Mouse (Mus musculus): ENCODE measurements around the gene Gm16253. TPM values are rescaled to one million over a fixed set of nuclear protein-coding genes. Genes with fewer than 3 reads are reported as not detected.
A peak's percentile ranks its signal among the peaks of the same experiment; 100 is the strongest.

Gm16253 gene
- total and polyA plus RNA-seq, 3 experiments = 1.8 to 2.8 TPM; not detected in 1

DNA sequence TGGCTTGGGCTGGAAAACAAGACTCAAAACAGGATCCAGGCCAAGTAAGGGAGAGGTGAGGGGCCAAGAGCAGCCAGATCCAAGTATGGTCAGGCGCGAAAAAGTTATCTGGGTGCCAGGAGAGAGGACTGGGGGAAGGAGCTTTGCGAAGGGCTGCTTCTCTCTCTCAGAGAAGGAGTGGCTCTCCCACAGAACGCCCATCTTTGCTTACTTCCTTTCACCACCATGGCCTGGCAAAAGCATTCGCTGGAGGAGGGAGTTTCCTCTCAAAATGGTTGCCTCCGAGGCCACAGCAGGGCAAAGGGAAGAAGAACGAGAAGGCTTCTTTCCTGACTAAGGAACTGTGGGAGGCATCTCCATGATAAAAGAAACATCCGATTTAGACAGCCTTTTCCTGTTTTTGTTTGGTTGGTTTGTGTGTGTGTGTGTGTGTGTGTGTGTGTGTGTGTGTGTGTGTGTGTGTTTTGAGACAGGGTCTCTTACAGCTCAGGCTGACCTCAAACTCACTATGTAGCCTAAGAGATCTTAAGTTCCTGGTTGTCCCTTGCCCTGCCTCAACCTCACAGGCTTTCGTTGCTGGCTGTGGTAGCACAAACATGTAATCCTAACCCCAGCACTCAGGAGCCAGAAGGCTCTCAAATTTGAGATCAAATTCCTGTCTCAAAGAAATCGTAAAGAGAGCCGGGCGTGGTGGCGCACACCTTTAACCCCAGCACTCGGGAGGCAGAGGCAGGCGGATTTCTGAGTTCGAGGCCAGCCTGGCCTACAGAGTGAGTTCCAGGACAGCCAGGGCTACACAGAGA lies 4.7 kb upstream of the Gm16253 start:
- 36% methylated on average over 16 of the region's 16 CpGs for WGBS

DNA sequence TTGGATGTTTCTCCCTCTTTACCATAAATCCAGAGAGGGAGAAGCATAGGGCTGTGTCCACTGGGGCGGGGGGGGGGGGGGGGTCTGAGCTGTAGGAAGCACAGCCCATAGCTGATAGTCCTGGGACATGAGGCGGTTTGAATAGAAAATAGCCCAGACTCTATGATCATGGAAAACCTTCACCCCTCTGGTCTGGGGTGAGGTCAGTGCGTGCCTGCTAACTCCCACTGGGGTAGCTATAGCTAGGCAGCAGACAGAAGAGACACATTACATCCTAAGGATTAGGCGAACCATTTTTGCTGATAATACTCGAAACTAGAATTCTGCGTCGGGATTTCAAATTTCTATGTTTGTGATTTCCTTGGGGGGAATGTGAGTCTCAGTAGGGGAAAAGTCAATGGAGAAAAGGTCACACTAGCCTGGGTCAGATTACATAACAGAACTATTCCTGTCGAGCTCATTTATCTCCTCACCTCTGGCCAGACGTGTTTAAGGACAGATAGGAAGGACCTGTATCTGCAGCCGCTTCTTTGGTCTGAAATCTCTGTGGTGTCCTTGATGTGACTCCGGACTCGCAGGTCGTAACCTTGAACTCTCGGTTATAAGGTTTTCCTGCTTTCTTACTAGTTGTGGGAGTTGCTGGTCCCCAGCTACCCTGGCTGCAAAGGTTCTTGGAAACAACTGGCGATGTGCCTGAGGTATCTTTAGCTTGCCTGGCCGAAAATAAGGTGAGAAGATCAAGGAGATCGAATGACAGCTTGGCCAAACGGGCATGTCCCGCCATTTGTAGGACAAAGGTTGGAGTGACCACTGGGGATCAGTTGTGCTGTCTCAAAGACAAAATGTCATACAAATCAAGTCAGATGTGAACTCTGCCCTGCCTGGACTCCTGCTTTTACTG lies 2.9 kb upstream of the Gm16253 start:
- Histone ChIP-seq H3K9ac (ENCODE audit: low read depth, low read length) (peak overlapping the region; percentile 6), H3K4me3 (no peak overlapping the region), H3K4me1 (ENCODE audit: control insufficient read depth, insufficient read depth, low read length) (peaks cover 57% of the 10 kb centered on the region), H3K79me2 (replicated peaks; ENCODE audit: control insufficient read depth, insufficient read depth, low read length) (no peaks in the 10 kb centered on the region), H3K36me3 (ENCODE audit: control insufficient read depth, insufficient read depth, low read length) (no peaks in the 10 kb centered on the region; the same call in none of the 2 replicates), H3K27me3 (ENCODE audit: control insufficient read depth, insufficient read depth, low read length) (no peaks in the 10 kb centered on the region), H3K27ac (peak overlapping the region; percentile 100)
- intact Hi-C loops (cut with DNase I) = no loop called here
- DNase-seq = peak; percentile 53 to 70
- TF ChIP-seq EP300 (IDR thresholded peaks at IDR 0.05; ENCODE audit: insufficient read depth, low read depth, low read length) (no peak; the same call in 1 of the 2 replicates), POLR2A (IDR thresholded peaks at IDR 0.05; ENCODE audit: insufficient read depth, low read depth, low read length) (0 out of 2 replicates have a peak, but pooled peaks have one; percentile 19)
- 23% methylated on average over 19 of the region's 19 CpGs for WGBS

More for the DNA sequence above, 4.7 kb upstream of the Gm16253 start:
- Histone ChIP-seq H3K27ac (peak overlapping the region; percentile 100), H3K79me2 (replicated peaks; ENCODE audit: control insufficient read depth, insufficient read depth, low read length) (no peaks in the 10 kb centered on the region), H3K4me3 (no peak overlapping the region), H3K9ac (ENCODE audit: low read depth, low read length) (peak overlapping the region; percentile 11; the same call in 1 of the 2 replicates), H3K4me1 (ENCODE audit: control insufficient read depth, insufficient read depth, low read length) (peaks cover 52% of the 10 kb centered on the region), H3K27me3 (ENCODE audit: control insufficient read depth, insufficient read depth, low read length) (no peaks in the 10 kb centered on the region), H3K36me3 (ENCODE audit: control insufficient read depth, insufficient read depth, low read length) (no peaks in the 10 kb centered on the region; the same call in 1 of the 2 replicates)
- TF ChIP-seq POLR2A (IDR thresholded peaks at IDR 0.05; ENCODE audit: insufficient read depth, low read depth, low read length) = peak; percentile 66
- peak; percentile 85 for TF ChIP-seq EP300 (IDR thresholded peaks at IDR 0.05; ENCODE audit: insufficient read depth, low read depth, low read length)
- TF ChIP-seq CTCF (IDR thresholded peaks at IDR 0.05) = no peak
- peak; percentile 70 to 81 for DNase-seq
- intact Hi-C loops (cut with DNase I) = no loop called here

DNA sequence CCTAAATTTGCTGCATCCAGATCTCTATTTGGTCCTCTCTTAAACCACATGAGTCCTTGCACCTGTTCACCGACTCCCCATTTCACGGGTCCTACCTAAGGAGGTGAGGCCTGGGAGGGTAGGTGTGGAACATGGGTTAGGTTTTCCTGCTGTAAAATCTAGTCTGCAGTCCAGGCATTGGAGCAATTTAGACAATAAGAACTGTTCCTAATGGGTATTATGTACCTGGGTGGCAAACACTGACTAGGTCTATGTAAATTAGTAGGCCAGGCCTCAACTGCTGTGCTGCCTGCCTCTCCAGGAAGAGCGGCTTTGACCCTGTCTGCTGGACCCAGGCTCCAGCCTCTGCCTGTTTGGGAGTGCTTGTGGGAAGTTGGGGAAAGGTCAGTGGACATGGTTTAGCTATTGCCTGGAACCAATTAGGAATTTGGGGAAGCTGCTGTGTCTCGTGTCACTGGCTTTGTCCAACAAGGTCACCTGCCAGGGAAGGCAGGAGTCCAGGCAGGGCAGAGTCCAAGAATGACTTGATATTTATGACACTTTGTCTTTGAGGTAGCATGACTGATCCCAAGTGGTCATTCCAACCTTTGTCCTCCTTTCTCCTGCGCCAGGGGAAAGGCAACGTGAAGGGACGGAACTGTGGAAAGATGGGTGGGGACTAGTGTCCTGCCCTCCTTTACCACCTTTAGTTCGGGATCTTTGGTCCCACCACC lies 1.4 kb upstream of the Gm16253 start:
- Histone ChIP-seq H3K4me1 (ENCODE audit: control insufficient read depth, insufficient read depth, low read length) (peaks cover 55% of the 10 kb centered on the region), H3K4me3 (peak overlapping the region; percentile 42; the same call in 1 of the 2 replicates), H3K27me3 (ENCODE audit: control insufficient read depth, insufficient read depth, low read length) (no peaks in the 10 kb centered on the region), H3K36me3 (ENCODE audit: control insufficient read depth, insufficient read depth, low read length) (no peaks in the 10 kb centered on the region; the same call in none of the 2 replicates), H3K79me2 (replicated peaks; ENCODE audit: control insufficient read depth, insufficient read depth, low read length) (no peaks in the 10 kb centered on the region), H3K9ac (ENCODE audit: low read depth, low read length) (peak overlapping the region; percentile 54), H3K27ac (peak overlapping the region; percentile 100)
- whole genome bisulfite sequencing = 36% methylated on average over 8 of the region's 8 CpGs
- intact Hi-C loops (cut with DNase I) = no loop called here
- TF ChIP-seq CTCF (IDR thresholded peaks at IDR 0.05) = no peak
- peak; percentile 58 for TF ChIP-seq POLR2A (IDR thresholded peaks at IDR 0.05; ENCODE audit: insufficient read depth, low read depth, low read length)
- TF ChIP-seq EP300 (IDR thresholded peaks at IDR 0.05; ENCODE audit: insufficient read depth, low read depth, low read length) = peak; percentile 100
- DNase-seq = peak; percentile 82 to 89

DNA sequence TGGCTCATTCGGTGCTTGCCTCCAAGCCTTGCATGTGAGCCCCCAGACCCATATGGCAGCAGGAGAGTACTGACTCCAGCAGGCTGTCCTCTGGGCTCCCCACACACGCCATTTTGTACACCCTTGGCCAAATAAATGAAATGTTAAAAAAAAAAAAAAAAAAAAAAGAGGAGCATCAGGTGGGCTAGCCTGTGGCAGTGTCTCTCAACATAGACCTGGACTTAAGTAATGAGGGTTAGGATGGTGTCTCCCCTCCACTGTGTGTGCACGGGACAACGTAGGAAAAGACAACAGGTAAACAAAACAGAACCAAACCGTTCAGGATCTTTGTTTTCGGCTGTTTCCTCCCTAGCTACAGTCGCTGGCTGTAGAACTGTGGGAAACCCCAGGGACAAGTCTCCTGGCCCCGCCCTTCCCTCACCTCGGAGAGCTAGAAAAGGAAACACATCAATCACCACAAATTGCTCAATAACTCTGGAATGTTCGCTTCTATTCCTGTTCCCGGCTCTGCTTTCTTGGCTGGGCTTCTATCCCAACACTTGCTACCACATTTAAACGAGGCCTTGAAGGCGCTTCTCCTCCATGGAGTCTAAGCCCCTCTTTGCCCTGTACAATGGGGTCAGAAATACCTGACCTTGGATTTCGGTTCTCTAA lies 652 bp upstream of the Gm16253 start:
- H3K4me1 ChIP-seq (ENCODE audit: control insufficient read depth, insufficient read depth, low read length) = peaks cover 49% of the 10 kb centered on the region
- 6% methylated on average over 14 of the region's 14 CpGs for WGBS

DNA sequence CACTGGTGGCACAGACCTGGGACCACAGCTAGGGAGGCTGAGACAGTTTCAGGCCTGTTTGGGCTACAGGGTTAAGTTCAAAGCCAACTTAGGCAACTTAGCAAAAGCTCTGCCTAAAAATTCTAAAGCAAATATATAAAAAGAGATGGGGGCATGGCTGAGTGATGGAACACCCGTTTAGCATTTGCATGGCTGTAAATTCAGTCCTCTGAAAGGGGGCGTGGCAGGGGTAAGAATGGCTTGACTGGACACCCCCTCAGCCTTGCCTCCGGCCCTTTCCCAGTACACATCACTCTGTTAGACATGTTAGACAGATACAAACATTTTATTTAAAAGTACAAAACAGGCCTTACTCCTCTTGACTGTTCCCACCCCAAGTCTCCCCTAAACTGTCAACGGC lies 782 bp downstream of the Gm16253 start:
- intact Hi-C loops (cut with DNase I) = no loop called here
- H3K4me1 ChIP-seq (ENCODE audit: control insufficient read depth, insufficient read depth, low read length) = peaks cover 43% of the 10 kb centered on the region
- H3K27ac ChIP-seq = peak overlapping the region; percentile 100
- peak overlapping the region; percentile 84 for H3K9ac ChIP-seq (ENCODE audit: low read depth, low read length)
- H3K36me3 ChIP-seq (ENCODE audit: control insufficient read depth, insufficient read depth, low read length) = no peaks in the 10 kb centered on the region; the same call in none of the 2 replicates
- no peak for DNase-seq
- H3K79me2 ChIP-seq (replicated peaks; ENCODE audit: control insufficient read depth, insufficient read depth, low read length) = no peaks in the 10 kb centered on the region
- H3K27me3 ChIP-seq (ENCODE audit: control insufficient read depth, insufficient read depth, low read length) = no peaks in the 10 kb centered on the region
- H3K4me3 ChIP-seq = peak overlapping the region; percentile 35; the same call in 1 of the 2 replicates
- no peak for TF ChIP-seq CTCF (IDR thresholded peaks at IDR 0.05)
- no peak for TF ChIP-seq EP300 (IDR thresholded peaks at IDR 0.05; ENCODE audit: insufficient read depth, low read depth, low read length)
- TF ChIP-seq POLR2A (IDR thresholded peaks at IDR 0.05; ENCODE audit: insufficient read depth, low read depth, low read length) = no peak
- WGBS = 40% methylated on average over 4 of the region's 4 CpGs

More for the DNA sequence above, 652 bp upstream of the Gm16253 start:
- intact Hi-C loops (cut with DNase I) = loop anchor here (1.0 kb wide), 1 partner anchor 19 kb away; the partner anchor contains the start of gene Txnip
- peak; percentile 93 for TF ChIP-seq EP300 (IDR thresholded peaks at IDR 0.05; ENCODE audit: insufficient read depth, low read depth, low read length)
- TF ChIP-seq CTCF (IDR thresholded peaks at IDR 0.05) = no peak
- TF ChIP-seq POLR2A (IDR thresholded peaks at IDR 0.05; ENCODE audit: insufficient read depth, low read depth, low read length) = no peak
- peak overlapping the region; percentile 100 for H3K27ac ChIP-seq
- H3K27me3 ChIP-seq (ENCODE audit: control insufficient read depth, insufficient read depth, low read length) = no peaks in the 10 kb centered on the region
- H3K4me3 ChIP-seq = peak overlapping the region; percentile 42
- H3K79me2 ChIP-seq (replicated peaks; ENCODE audit: control insufficient read depth, insufficient read depth, low read length) = no peaks in the 10 kb centered on the region
- no peaks in the 10 kb centered on the region; the same call in none of the 2 replicates for H3K36me3 ChIP-seq (ENCODE audit: control insufficient read depth, insufficient read depth, low read length)
- peak overlapping the region; percentile 69 for H3K9ac ChIP-seq (ENCODE audit: low read depth, low read length)
- DNase-seq = peak; percentile 77 to 90
